In genomic region chr7:136232177-136232576, GRCm38 (mm10) we compare ENCODE assay signal across 16 mouse cellular contexts.
"Had no signal": no experiment of that assay in that cellular context is flagged by ENCODE, and none has a peak within 500 bp of the region (broad histone marks: within the 10 kb centered on the region; RNA-seq: fewer than 3 reads in every experiment).

No protein-coding gene starts in this region.

- H3K4me2 ChIP-seq: neural tube, embryonic 13.5 days; neural tube, embryonic 15.5 days; stomach, embryonic 15.5 days had no signal

- H3K36me3 ChIP-seq: neural tube, embryonic 13.5 days; neural tube, embryonic 15.5 days; stomach, embryonic 15.5 days had no signal

- H3K9me3 ChIP-seq: neural tube, embryonic 13.5 days; neural tube, embryonic 15.5 days; stomach, embryonic 15.5 days had no signal

- H3K27me3 ChIP-seq: neural tube, embryonic 13.5 days; neural tube, embryonic 15.5 days; stomach, embryonic 15.5 days had no signal

- H3K9ac ChIP-seq: neural tube, embryonic 13.5 days; neural tube, embryonic 15.5 days; stomach, embryonic 15.5 days had no signal

- DNase-seq: retina, postnatal 1 day; right cerebral cortex, adult 18-20 months; right cerebral cortex, postnatal 14 days; right cerebral cortex, postnatal 25 days; right cerebral cortex, postnatal 4 days; spleen, adult 18-20 months; thymus, adult 18-20 months; thymus, adult 2 months; thymus, postnatal 14 days; thymus, postnatal 25 days; thymus, postnatal 36 days; thymus, postnatal 4 days had no signal

- H3K4me1 ChIP-seq: stomach, embryonic 15.5 days had no signal

- H3K4me3 ChIP-seq: neural tube, embryonic 13.5 days; neural tube, embryonic 15.5 days; stomach, embryonic 15.5 days had no signal

- H3K27ac ChIP-seq: neural tube, embryonic 13.5 days; neural tube, embryonic 15.5 days; stomach, embryonic 15.5 days; stomach, postnatal 0 days had no signal
